Mouse (Mus musculus) midbrain, embryonic 16.5 days (tissue): ENCODE data around the gene Npw. TPM values are rescaled to one million over a fixed set of nuclear protein-coding genes. Genes with fewer than 3 reads are reported as not detected.
A peak's percentile ranks its signal among the peaks of the same experiment; 100 is the strongest.

Experiments used
- ATAC-seq: fragments of 200-750 bp; cut with Nextera tagmentation; 2 replicates; pipeline ENCODE4 v1.8.0; 2017; ENCODE audit warnings: moderate TSS enrichment
- H3K27ac ChIP-seq: fragments of 300-500 bp; sonication (generic); 2 replicates; pipeline ENCODE4 v1.5.1; 2014; ENCODE audit warnings: mild to moderate bottlenecking, low read length, mixed read lengths
- H3K27me3 ChIP-seq: fragments of 300-500 bp; sonication (generic); 2 replicates; pipeline ENCODE4 v1.6.1; 2014; ENCODE audit warnings: low read depth, low read length, mixed read lengths; ENCODE audit not compliant: control insufficient read depth, insufficient read depth
- H3K36me3 ChIP-seq: fragments of 300-500 bp; sonication (generic); 2 replicates; pipeline ENCODE4 v1.6.1; 2014; ENCODE audit warnings: mild to moderate bottlenecking, low read length, moderate library complexity, mixed read lengths; ENCODE audit not compliant: control insufficient read depth, insufficient read depth
- H3K4me1 ChIP-seq: fragments of 300-500 bp; sonication (generic); 2 replicates; pipeline ENCODE4 v1.6.1; 2014; ENCODE audit warnings: mild to moderate bottlenecking, low read length, mixed read lengths; ENCODE audit not compliant: control insufficient read depth, insufficient read depth
- H3K4me2 ChIP-seq: fragments of 300-500 bp; sonication (generic); 2 replicates; pipeline ENCODE4 v1.6.1; 2014; ENCODE audit warnings: mild to moderate bottlenecking, low read length, mixed read lengths
- H3K4me3 ChIP-seq: fragments of 300-500 bp; sonication (generic); 2 replicates; pipeline ENCODE4 v1.5.1; 2014; ENCODE audit warnings: low read depth, mild to moderate bottlenecking, low read length, moderate library complexity, mixed read lengths
- H3K9ac ChIP-seq: fragments of 300-500 bp; sonication (generic); 2 replicates; pipeline ENCODE4 v1.6.1; 2014; ENCODE audit warnings: low read depth, low read length, mixed read lengths
- H3K9me3 ChIP-seq: fragments of 300-500 bp; sonication (generic); replicated peaks from 2 replicates; pipeline ENCODE4 v1.6.1; 2014; ENCODE audit warnings: mild to moderate bottlenecking, low read length, mixed read lengths; ENCODE audit not compliant: control insufficient read depth, poor library complexity, severe bottlenecking
- WGBS: fragments of 180-500 bp; shearing (Covaris S2); extraction: QIAGEN DNeasy Blood & Tissue Kit; methylation state at CpG from one replicate; pipeline ENCODE4 v1.1.7; 2014; 5-methylcytosine and 5-hydroxymethylcytosine counted together
- polyA plus RNA-seq: library from polyadenylated mRNA; unstranded; fragments of >200 nt; fragmentation: Nextera tagmentation; extraction: Ambion mirVana; gene quantifications from 2 replicates; pipeline ENCODE4 v1.2.1, GENCODE M21; 2015

The Npw gene
- 0.36 and 0.90 TPM in 2 replicates for polyA plus RNA-seq

GRCm38 (mm10) chr17:24658017-24658758, at the start of gene Npw:
Npw (minus strand) TSS chr17:24658457.
- no peaks in the 10 kb centered on the region for H3K36me3 ChIP-seq
- H3K27me3 ChIP-seq, result peaks cover 39% of the 10 kb centered on the region
- peak within 1 kb of the TSS; percentile 57 for H3K4me2 ChIP-seq
- H3K4me3 ChIP-seq, result peak within 1 kb of the TSS; percentile 30
- ATAC-seq, result no peak
- H3K4me1 ChIP-seq, result peaks cover 6% of the 10 kb centered on the region
- 2% methylated on average over 47 of the region's 47 CpGs for WGBS
- no peak within 1 kb of the TSS for H3K27ac ChIP-seq
- no peaks in the 10 kb centered on the region for H3K9me3 ChIP-seq
- peak within 1 kb of the TSS; percentile 34 for H3K9ac ChIP-seq

GRCm38 (mm10) chr17:24707801-24708425, 49.7 kb upstream of the Npw start:
- Histone ChIP-seq H3K9me3 (no peaks in the 10 kb centered on the region), H3K9ac (peak overlapping the region; percentile 80), H3K4me3 (peak overlapping the region; percentile 81), H3K27me3 (no peaks in the 10 kb centered on the region), H3K4me1 (peaks cover 10% of the 10 kb centered on the region), H3K4me2 (peak overlapping the region; percentile 89), H3K36me3 (peaks cover 15% of the 10 kb centered on the region), H3K27ac (peak overlapping the region; percentile 76)
- 0 out of 2 replicates have a peak, but pooled peaks have one; percentile 41 for ATAC-seq
- 7% methylated on average over 24 of the region's 24 CpGs for WGBS

- Histone ChIP-seq H3K9me3 (no peaks in the 10 kb centered on the region), H3K27ac (peak within 1 kb of the TSS; percentile 76), H3K36me3 (peaks cover 17% of the 10 kb centered on the region), H3K4me2 (peak within 1 kb of the TSS; percentile 89), H3K27me3 (no peaks in the 10 kb centered on the region), H3K4me1 (peaks cover 10% of the 10 kb centered on the region), H3K4me3 (peak within 1 kb of the TSS; percentile 81), H3K9ac (peak within 1 kb of the TSS; percentile 80)
- peak; percentile 89 for ATAC-seq
- 4% methylated on average over 32 of the region's 32 CpGs for WGBS
Observed at GRCm38 (mm10) chr17:24706982-24707800, 48.9 kb upstream of the Npw start, which contains the start of gene Tbl3. Tbl3 (minus strand) TSS chr17:24707660.

GRCm38 (mm10) chr17:24705821-24706220, 47.6 kb upstream of the Npw start:
- Histone ChIP-seq H3K36me3 (peaks cover 27% of the 10 kb centered on the region), H3K4me1 (peaks cover 10% of the 10 kb centered on the region), H3K27ac (no peak overlapping the region), H3K4me3 (no peak overlapping the region), H3K9me3 (no peaks in the 10 kb centered on the region), H3K4me2 (no peak overlapping the region), H3K27me3 (no peaks in the 10 kb centered on the region), H3K9ac (no peak overlapping the region)
- no peak for ATAC-seq
- 93% methylated on average over 3 of the region's 3 CpGs for WGBS

GRCm38 (mm10) chr17:24701251-24701650, 43.0 kb upstream of the Npw start:
- H3K4me2 ChIP-seq, result no peak overlapping the region
- H3K36me3 ChIP-seq, result peaks cover 33% of the 10 kb centered on the region
- H3K4me1 ChIP-seq, result peaks cover 9% of the 10 kb centered on the region
- no peak overlapping the region for H3K4me3 ChIP-seq
- no peak overlapping the region for H3K9ac ChIP-seq
- H3K27me3 ChIP-seq, result no peaks in the 10 kb centered on the region
- H3K9me3 ChIP-seq, result no peaks in the 10 kb centered on the region
- ATAC-seq, result no peak
- H3K27ac ChIP-seq, result no peak overlapping the region
- 92% methylated on average over 9 of the region's 9 CpGs for WGBS

GRCm38 (mm10) chr17:24699473-24699872, 41.2 kb upstream of the Npw start:
- Histone ChIP-seq H3K9ac (no peak overlapping the region), H3K36me3 (peaks cover 27% of the 10 kb centered on the region), H3K4me2 (no peak overlapping the region), H3K27me3 (no peaks in the 10 kb centered on the region), H3K9me3 (no peaks in the 10 kb centered on the region), H3K27ac (no peak overlapping the region), H3K4me3 (no peak overlapping the region), H3K4me1 (peaks cover 17% of the 10 kb centered on the region)
- ATAC-seq, result no peak
- WGBS, result 85% methylated on average over 2 of the region's 2 CpGs

GRCm38 (mm10) chr17:24698715-24699114, 40.5 kb upstream of the Npw start:
- no peak overlapping the region for H3K4me2 ChIP-seq
- no peaks in the 10 kb centered on the region for H3K9me3 ChIP-seq
- WGBS, result 75% methylated on average over 9 of the region's 9 CpGs
- no peak overlapping the region for H3K4me3 ChIP-seq
- H3K9ac ChIP-seq, result no peak overlapping the region
- peaks cover 20% of the 10 kb centered on the region for H3K36me3 ChIP-seq
- peaks cover 17% of the 10 kb centered on the region for H3K4me1 ChIP-seq
- no peaks in the 10 kb centered on the region for H3K27me3 ChIP-seq
- no peak overlapping the region for H3K27ac ChIP-seq
- ATAC-seq, result no peak

GRCm38 (mm10) chr17:24697985-24698384, 39.7 kb upstream of the Npw start:
- Histone ChIP-seq H3K4me2 (no peak overlapping the region), H3K9me3 (no peaks in the 10 kb centered on the region), H3K27ac (no peak overlapping the region), H3K9ac (0 out of 2 replicates have a peak overlapping the region, but pooled peaks have one; percentile 14), H3K27me3 (no peaks in the 10 kb centered on the region), H3K4me3 (no peak overlapping the region), H3K4me1 (peaks cover 17% of the 10 kb centered on the region), H3K36me3 (peaks cover 19% of the 10 kb centered on the region)
- no peak for ATAC-seq
- 17% methylated on average over 5 of the region's 5 CpGs for WGBS
